Mouse (Mus musculus) stomach, postnatal 0 days (tissue): ENCODE results near the gene Mycn. TPM values are rescaled to one million over a fixed set of nuclear protein-coding genes. Genes with fewer than 3 reads are reported as not detected.

ENCODE experiments used
- ATAC-seq: fragments of 200-750 bp; cut with Nextera tagmentation; 2 replicates; pipeline ENCODE4 v1.8.0; 2017; ENCODE audit not compliant: low FRiP score, low TSS enrichment
- DNase-seq: peaks from one replicate; pipeline ENCODE4 v3.0.0-alpha.2; 2016; ENCODE audit warnings: low spot score
- H3K27ac ChIP-seq: fragments of 300-500 bp; sonication (generic); replicated peaks from 2 replicates; pipeline ENCODE4 v1.5.1; 2014; ENCODE audit warnings: mild to moderate bottlenecking, control low read depth
- H3K27me3 ChIP-seq: fragments of 300-500 bp; sonication (generic); 2 replicates; pipeline ENCODE4 v1.6.1; 2014; ENCODE audit warnings: low read length; ENCODE audit not compliant: control insufficient read depth, insufficient read depth
- H3K36me3 ChIP-seq: fragments of 300-500 bp; sonication (generic); 2 replicates; pipeline ENCODE4 v1.6.1; 2014; ENCODE audit warnings: low read length, mixed read lengths; ENCODE audit not compliant: control insufficient read depth, insufficient read depth
- H3K4me1 ChIP-seq: fragments of 300-500 bp; sonication (generic); replicated peaks from 2 replicates; pipeline ENCODE4 v1.6.1; 2014; ENCODE audit warnings: antibody characterized with exemption; ENCODE audit not compliant: control insufficient read depth, insufficient read depth
- H3K4me2 ChIP-seq: fragments of 300-500 bp; sonication (generic); replicated peaks from 2 replicates; pipeline ENCODE4 v1.6.1; 2014; ENCODE audit warnings: low read depth, mild to moderate bottlenecking, control low read depth, moderate library complexity
- H3K4me3 ChIP-seq: fragments of 300-500 bp; sonication (generic); 2 replicates; pipeline ENCODE4 v1.5.1; 2014; ENCODE audit warnings: low read depth, low read length, control low read depth
- H3K9ac ChIP-seq: fragments of 300-500 bp; sonication (generic); 2 replicates; pipeline ENCODE4 v1.6.1; 2014; ENCODE audit warnings: mild to moderate bottlenecking, low read length, control low read depth, mixed read lengths
- H3K9me3 ChIP-seq: fragments of 300-500 bp; sonication (generic); 2 replicates; pipeline ENCODE4 v1.6.1; 2016; ENCODE audit warnings: low read length; ENCODE audit not compliant: control insufficient read depth
- CTCF ChIP-seq: IDR thresholded peaks from 2 replicates; pipeline ENCODE4 v1.5.1; 2016; ENCODE audit warnings: antibody characterized with exemption, low read depth, mild to moderate bottlenecking, moderate library complexity
- EP300 ChIP-seq: optimal IDR thresholded peaks from 2 replicates; pipeline ENCODE3; 2016; ENCODE audit warnings: antibody characterized with exemption
- WGBS: fragments of 180-500 bp; shearing (Covaris S2); extraction: QIAGEN DNeasy Blood & Tissue Kit; methylation state at CpG from one replicate; pipeline ENCODE4 v1.1.7; 2014; 5-methylcytosine and 5-hydroxymethylcytosine counted together
- polyA plus RNA-seq: library from polyadenylated mRNA; unstranded; fragments of >200 nt; fragmentation: Nextera tagmentation; extraction: Ambion mirVana; gene quantifications from 2 replicates; pipeline ENCODE4 v1.2.1, GENCODE M21; 2015

Mycn gene
- polyA plus RNA-seq, 1 experiment from 2014 or later: 14.0 TPM

DNA sequence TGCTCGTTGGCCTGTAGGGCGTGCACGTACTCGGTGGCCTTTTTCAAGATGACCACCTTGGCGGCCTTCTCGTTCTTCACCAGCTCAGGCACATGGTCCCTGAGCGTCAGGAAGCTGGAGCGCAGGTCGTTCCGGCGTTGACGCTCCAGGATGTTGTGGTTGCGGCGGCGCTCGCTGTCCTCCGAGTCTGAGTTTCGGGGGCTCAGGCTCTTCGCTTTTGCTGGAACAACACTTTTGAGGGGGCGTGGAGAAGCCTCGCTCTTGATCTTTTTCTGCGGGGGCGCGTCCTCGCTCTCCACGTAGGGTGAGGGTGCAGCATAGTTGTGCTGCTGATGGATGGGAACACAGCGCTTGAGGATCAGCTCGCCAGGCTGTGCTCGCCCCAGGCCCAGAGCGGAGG is 4.6 kb downstream of the Mycn start:
- Histone ChIP-seq H3K4me3 (peak overlapping the region; percentile 12; the same call in 1 of the 2 replicates), H3K4me2 (peak overlapping the region; percentile 97), H3K36me3 (no peaks in the 10 kb centered on the region), H3K27me3 (no peaks in the 10 kb centered on the region), H3K9me3 (no peaks in the 10 kb centered on the region), H3K9ac (no peak overlapping the region), H3K27ac (no peak overlapping the region), H3K4me1 (no peaks in the 10 kb centered on the region; the same call in none of the 2 replicates)
- WGBS: 60% methylated on average over 30 of the region's 30 CpGs
- ATAC-seq (no peak), DNase-seq (peak; percentile 18)
- TF ChIP-seq EP300: no peak

GRCm38 (mm10) chr12:12932238-12932637 is 9.5 kb downstream of the Mycn start:
- no peaks in the 10 kb centered on the region for H3K27me3 ChIP-seq
- H3K36me3 ChIP-seq: no peaks in the 10 kb centered on the region
- H3K4me3 ChIP-seq: no peak overlapping the region
- H3K9me3 ChIP-seq: no peaks in the 10 kb centered on the region
- WGBS: 65% methylated on average over 7 of the region's 7 CpGs
- H3K27ac ChIP-seq: no peak overlapping the region
- DNase-seq: no peak
- no peak for ATAC-seq
- no peaks in the 10 kb centered on the region for H3K4me1 ChIP-seq
- H3K4me2 ChIP-seq: no peak overlapping the region
- TF ChIP-seq EP300 (no peak), CTCF (no peak)
- no peak overlapping the region for H3K9ac ChIP-seq

DNA sequence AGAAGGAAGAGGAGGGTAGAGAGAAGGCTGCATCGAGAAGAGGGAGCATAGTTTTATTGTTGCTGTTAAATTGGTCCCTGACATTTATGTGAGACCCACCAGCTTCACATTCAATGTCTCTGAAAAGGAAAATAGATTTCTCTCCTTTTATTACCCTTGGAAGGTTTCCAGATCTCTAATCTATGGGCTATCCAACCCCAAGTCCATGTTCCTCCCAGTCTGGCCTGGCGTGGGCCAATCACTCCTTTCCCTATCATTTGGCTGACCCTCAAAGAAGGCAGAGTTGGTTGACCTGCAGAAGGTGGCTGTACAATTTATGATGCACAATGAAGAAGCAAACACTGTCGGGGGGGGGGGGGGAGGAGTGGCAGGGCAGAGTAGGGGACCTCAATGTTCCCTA is 13.5 kb downstream of the Mycn start:
- Histone ChIP-seq H3K27ac (no peak overlapping the region), H3K9me3 (no peaks in the 10 kb centered on the region), H3K4me2 (no peak overlapping the region), H3K9ac (no peak overlapping the region), H3K27me3 (no peaks in the 10 kb centered on the region), H3K36me3 (no peaks in the 10 kb centered on the region), H3K4me1 (no peaks in the 10 kb centered on the region), H3K4me3 (no peak overlapping the region)
- 73% methylated on average over 3 of the region's 3 CpGs for WGBS
- TF ChIP-seq EP300 (no peak), CTCF (no peak)
- ATAC-seq (no peak), DNase-seq (no peak)

DNA sequence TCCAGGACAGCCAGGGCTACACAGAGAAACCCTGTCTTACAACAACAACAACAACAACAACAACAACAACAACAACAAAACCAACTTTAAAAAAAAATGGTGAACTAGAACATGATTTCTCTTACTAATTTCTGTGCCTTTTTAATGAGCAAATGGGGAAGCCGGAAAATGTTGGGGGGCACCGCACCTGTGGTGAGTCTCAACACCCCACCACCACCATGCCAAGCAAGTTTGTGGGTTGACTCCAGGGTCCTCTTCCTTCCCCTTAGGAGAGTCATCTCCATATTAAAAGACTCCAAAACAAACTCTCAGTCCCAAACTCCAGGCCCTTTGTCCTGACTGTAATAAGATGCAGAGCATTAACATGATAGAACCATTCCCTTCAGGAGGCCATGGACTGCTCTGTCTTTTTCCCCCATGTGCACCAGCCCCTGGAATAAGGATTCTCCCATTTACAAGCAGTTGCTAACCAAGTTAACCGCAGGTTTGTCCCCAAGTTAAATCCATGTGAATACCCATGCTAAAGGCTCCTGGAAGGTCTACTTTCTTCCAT is 14.7 kb downstream of the Mycn start:
- H3K9me3 ChIP-seq: no peaks in the 10 kb centered on the region
- H3K27me3 ChIP-seq: no peaks in the 10 kb centered on the region
- TF ChIP-seq EP300 (no peak), CTCF (no peak)
- H3K4me1 ChIP-seq: no peaks in the 10 kb centered on the region
- no peak overlapping the region for H3K4me3 ChIP-seq
- H3K27ac ChIP-seq: no peak overlapping the region
- DNase-seq (no peak), ATAC-seq (no peak)
- 94% methylated on average over 3 of the region's 3 CpGs for WGBS
- no peak overlapping the region for H3K4me2 ChIP-seq
- no peak overlapping the region for H3K9ac ChIP-seq
- H3K36me3 ChIP-seq: no peaks in the 10 kb centered on the region

- Histone ChIP-seq H3K9ac (no peak overlapping the region), H3K36me3 (no peaks in the 10 kb centered on the region), H3K4me2 (no peak overlapping the region), H3K27ac (no peak overlapping the region), H3K27me3 (no peaks in the 10 kb centered on the region), H3K4me3 (no peak overlapping the region), H3K4me1 (no peaks in the 10 kb centered on the region), H3K9me3 (no peaks in the 10 kb centered on the region)
- ATAC-seq (no peak), DNase-seq (no peak)
- WGBS: 85% methylated on average over 3 of the region's 3 CpGs
- no peak for TF ChIP-seq CTCF
- no peak for TF ChIP-seq EP300
Observed at GRCm38 (mm10) chr12:12924446-12924845, 17.3 kb downstream of the Mycn start.

- H3K27ac ChIP-seq: no peak overlapping the region
- no peaks in the 10 kb centered on the region for H3K27me3 ChIP-seq
- TF ChIP-seq CTCF (no peak), EP300 (no peak)
- no peak overlapping the region for H3K4me2 ChIP-seq
- no peak overlapping the region for H3K4me3 ChIP-seq
- no peak overlapping the region for H3K9ac ChIP-seq
- WGBS: 33% methylated on average over 12 of the region's 12 CpGs
- H3K36me3 ChIP-seq: no peaks in the 10 kb centered on the region
- H3K9me3 ChIP-seq: no peaks in the 10 kb centered on the region
- no peaks in the 10 kb centered on the region for H3K4me1 ChIP-seq
- DNase-seq (no peak), ATAC-seq (no peak; the same call in 1 of the 2 replicates)
Observed at GRCm38 (mm10) chr12:12920166-12921157, 21.3 kb downstream of the Mycn start.
